Mouse (Mus musculus): ENCODE measurements around the gene Gm7173. TPM values are rescaled to one million over a fixed set of nuclear protein-coding genes. Genes with fewer than 3 reads are reported as not detected.

Gene Gm7173
- 0.13 TPM for polyA plus RNA-seq (2017; shearing (Covaris generic))

GRCm38 (mm10) chrX:79516977-79517645 is at the start of gene Gm7173:
Gene Gm7173, minus strand, starts transcription at chrX:79517285.

Other genes starting within 250 kb of the Gm7173 start
- not detected for gene Mageb16, start 154.2 kb upstream of the Gm7173 start, polyA plus RNA-seq (2017; shearing (Covaris generic))

Measured in effector memory CD4-positive, alpha-beta T cell, adult 7 months (primary cell).